Mouse (Mus musculus) cerebellum, postnatal 36 days (tissue): ENCODE results near the gene Gm8232.
"Not testable (repeated sequence)": the region's sequence is repeated elsewhere in the genome, so short reads cannot be mapped to it uniquely, and the experiment has no call there.

Experiments
- DNase-seq, 2 experiments: peaks; one replicate each; pipeline ENCODE4 v3.0.0; 2021 to 2022; ENCODE audit warnings: mixed read lengths in 2 of 2

The Gm8232 gene

DNA sequence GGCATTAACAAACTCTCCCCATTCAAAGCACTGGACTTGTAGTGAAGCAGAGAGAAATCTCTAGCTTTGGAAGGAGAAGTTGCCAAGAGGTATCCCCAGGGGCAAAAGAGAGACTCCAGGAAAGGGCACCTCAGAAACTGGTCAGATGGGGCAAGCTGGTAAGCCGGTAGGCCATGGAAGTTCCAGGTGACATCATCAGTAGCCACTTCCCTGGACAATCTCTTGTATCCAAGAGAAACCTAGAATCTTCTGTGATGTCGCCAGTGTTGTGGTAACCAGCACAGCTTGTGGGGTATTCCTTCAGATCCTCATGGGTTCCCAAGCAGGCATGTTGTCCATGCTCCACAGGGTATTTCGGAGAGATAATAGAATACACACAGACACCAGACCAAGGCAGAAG is at the start of gene Gm8232:
TSS of gene Gm8232 (plus strand) at position 301 of the 400 bp plus-strand sequence.
- not testable (repeated sequence) for DNase-seq

DNA sequence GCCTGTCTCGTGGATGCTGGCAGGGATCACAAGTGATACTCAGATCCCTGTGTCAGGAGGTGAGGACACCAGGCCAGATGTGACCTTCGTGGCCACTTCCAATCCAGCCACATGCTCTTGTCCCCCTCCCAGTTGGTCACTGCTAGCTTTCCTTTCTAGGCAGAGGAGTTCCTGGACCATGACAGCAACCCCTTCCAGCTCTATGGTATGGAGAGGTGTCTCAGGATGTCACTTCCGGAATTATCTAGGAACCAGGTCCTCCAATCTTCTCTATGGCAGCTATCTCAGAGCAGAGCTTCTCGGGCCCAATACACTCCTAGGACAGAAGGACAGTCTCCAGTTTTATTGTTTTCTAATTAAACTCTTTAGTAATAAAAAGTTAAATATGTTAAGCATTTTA is 49.2 kb upstream of the Gm8232 start:
- not testable (repeated sequence) for DNase-seq

DNA sequence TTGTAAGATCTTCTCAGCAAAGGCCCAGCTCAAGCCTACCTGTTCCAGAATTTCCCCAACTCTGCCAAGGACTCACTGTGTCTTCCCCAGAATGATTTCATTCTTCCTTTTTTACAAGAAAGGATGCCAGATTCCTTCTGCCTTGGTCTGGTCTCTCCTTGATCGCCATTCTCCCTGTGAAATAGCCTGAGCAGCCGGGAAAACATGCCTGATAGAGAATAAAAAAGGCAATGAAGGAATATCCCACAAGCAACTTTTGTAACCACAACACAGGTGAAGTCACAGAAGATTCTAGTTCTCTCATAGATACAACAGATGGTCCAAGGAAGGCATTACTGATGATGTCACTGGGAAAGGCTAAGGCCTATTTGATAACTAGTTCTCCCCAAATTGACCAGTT is 22.8 kb upstream of the Gm8232 start, which contains the start of gene Gm3371:
TSS of gene Gm3371 (minus strand) at position 101 of the 400 bp plus-strand sequence.
- DNase-seq: not testable (repeated sequence)
